Mouse (Mus musculus) forelimb bud, embryonic 11.5 days (tissue): Measurements from ENCODE around the gene Mecom.
"Not testable (repeated sequence)": the region's sequence is repeated elsewhere in the genome, so short reads cannot be mapped to it uniquely, and the experiment has no call there.

Experiments
- DNase-seq: peaks from one replicate; pipeline ENCODE4 v3.0.0-alpha.2; 2012; ENCODE audit warnings: low read depth, low spot score

The Mecom gene

DNA sequence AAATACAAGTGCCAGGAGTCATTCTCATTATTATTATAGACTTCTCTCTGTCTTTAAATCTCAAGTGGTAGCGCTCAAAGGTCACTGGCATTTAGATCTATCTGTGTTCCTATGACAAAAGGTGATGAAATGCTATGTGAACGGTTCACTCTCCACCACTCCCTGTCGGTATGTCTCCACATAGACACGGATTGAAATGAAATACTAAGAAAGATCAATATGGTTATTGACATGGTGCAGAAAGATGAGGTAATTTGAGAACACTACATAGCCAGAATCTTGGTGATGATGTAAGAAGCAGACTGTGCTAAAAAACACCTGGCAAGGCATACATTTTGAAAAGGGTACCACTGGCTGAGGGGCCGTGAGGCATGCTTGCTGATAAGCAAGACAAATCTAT lies 294.1 kb downstream of the Mecom start:
- no peak for DNase-seq

DNA sequence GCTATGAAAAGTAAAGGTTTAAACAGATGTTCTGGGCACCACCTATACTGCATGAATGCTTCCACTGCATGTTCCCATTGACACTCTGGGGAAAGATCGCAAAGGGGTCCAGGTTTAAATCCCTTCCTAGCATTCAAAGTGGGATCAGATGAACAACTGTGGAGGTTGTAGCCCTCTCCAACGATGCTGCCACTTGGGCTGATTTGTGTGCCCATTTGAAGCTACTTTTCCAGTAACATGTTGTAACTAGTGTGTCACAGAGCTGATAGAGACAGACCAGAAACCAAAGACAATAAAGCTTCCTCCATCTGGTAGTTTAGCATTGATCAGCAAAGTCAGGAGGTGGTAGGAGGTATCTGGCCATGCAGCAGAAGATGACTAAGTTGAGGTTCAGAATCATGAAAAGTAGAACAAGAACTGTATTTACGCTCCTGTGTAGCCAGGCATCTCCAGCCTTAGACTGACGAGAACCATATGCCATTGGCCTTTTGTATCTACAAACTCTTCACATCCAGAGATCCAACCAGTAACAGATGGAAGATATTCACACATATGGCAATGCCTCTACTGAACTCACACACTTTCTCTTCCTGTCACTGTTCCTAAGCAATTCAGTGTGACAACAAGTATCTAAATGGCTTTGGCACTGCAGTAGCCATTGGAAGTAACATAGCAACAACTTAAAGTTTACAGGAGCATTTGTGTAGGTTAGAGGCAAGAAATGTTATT lies 299.0 kb downstream of the Mecom start:
- DNase-seq, result no peak

DNA sequence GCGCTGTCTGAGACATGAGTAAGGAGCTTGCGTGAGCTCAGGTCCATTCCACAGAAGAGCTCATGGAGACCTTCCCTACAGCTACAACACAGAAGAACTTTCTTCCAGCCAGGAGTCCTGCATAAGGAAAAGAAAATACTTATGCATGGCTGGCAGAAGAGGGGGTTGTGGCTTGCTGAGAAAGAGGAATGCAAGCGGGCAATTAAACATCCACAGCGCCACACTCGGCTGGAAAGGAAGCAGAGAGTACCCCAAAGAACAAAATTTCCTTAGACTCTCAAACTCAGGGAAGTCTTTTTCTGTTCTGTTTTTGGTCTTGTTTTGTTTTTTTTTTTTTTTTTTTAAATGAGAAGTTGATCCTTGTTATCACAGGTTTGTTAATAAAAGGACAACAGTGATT lies 300.6 kb downstream of the Mecom start:
- no peak for DNase-seq

DNA sequence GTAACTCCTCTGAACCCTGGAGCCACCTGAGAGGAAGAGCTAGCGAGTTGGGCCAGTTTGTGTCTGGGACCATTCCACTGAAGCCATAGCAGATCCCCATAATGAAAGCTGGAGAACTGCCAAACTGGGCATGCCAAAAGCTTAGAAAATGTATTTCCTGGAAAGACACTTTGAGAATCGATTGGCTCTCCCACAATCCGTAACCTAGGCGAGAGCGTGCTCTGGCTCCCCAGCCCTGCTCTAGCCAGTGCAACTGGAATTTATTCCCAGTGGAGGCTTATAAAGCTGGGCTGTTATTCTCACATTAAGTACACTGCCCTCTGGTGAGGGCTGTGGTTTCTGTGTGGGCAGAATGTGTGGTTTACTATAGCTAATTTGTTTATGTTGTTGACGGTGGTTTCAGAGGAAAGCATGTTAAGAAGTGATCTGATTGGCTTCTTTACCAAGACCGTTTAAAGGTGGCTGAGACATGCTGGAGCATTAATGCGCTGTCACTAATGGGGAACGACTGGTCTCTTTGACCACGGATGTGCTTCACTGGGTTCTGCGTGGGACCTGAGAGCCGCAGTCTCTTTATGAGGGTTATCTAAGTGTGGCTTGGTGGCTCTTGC lies 301.3 kb downstream of the Mecom start:
- DNase-seq, result no peak

DNA sequence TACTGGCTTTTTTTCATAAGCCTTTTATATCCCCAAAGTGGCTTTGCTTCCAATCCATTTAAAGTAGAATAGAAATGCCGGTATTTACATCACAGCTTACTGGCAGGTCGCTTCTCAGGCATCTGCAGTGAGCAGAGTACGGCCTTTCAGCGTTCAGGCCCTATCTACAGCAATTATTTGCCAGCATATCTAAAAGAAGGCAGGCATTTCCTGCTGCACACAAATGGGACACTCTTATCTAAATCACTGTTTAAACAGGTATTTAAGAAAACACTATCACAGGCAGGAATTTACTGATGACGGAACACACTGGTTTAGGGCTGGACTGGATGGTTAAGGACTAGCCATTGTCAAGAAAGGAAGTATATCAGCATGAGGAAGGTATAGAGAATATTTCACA lies 301.9 kb downstream of the Mecom start:
- no peak for DNase-seq

GRCm38 (mm10) chr3:30244401-30244871 lies 303.4 kb downstream of the Mecom start:
- no peak for DNase-seq

DNA sequence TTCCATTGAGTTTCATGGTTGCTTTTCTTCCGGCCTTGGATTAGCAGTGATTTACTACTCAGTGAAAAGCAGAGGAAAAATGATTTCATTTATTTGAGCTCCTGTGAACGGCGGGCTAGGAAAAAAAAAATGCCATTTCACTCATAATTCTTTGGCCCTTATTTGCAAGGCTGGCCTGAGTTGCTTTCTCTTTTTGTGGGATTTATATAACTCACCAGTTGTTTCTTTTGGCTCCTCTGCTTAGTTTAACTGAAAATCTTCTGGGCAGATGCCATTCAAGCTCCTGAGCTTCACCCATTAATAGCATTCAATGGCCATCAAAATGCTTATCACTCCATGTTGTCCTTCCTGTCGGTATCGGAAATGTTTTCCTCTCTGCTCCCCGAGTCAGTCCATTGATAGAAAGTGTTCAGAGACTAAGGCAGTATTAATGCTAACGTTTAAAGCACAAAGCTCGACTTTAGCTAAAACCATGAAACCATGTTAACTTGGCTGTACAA lies 304.0 kb downstream of the Mecom start:
- DNase-seq, result no peak

- no peak for DNase-seq
These were observed 308.4 kb downstream of the Mecom start for GRCm38 (mm10) chr3:30239416-30239815.

DNA sequence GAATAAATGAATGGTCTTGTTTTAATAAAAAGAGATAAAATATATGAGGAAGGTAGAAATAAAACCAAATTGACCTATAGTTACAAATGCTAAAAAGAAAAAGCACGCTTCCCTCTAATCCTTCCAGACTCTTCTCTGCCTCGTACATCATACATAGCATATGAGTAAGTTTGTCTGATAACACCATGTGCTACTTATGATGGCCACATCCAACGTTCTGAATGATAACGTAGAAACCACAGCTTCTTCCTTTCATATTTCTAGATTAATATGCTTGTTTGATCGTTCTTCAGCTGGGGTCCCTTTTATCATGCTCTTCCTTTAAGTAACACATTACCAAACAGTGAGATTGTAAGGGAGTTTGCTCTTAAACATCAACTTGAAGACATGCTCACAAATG lies 310.3 kb downstream of the Mecom start:
- DNase-seq, result no peak

GRCm38 (mm10) chr3:30234018-30234417 lies 313.8 kb downstream of the Mecom start:
- no peak for DNase-seq

DNA sequence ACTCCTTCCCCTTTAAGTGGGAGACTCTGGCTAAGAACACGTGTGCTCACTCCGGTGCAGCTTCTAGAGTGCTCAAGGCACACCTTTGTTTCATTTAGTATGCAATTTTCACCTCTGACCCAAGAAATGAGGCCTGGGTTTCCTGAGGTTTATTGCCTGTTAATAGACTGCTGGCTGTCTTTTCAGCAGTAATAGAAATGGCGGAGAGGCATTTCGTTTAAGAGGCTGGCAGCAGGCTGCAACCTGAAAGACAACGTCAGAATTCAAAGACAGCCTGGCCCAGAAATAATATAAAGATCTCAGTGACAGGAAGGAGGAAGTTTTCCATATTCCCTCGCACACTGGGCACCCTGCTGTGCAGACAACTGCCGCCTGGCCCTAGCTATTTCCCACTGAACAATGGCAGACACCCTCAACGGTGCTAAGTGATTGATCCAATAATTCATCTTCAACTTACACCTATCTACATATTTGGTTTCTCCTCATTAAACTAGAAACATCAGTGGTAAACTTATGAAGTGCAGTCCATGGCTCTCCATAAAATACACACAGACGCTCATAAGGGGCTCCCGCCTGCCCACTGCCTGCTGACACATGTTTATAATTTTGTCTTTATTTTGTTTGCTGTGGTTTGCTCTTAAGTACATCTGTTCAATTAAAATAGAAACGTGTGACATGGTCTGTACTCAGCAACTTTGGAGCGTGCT lies 319.7 kb downstream of the Mecom start:
- peak; percentile 92 for DNase-seq

- peak; percentile 74 for DNase-seq
These were observed 320.9 kb downstream of the Mecom start for GRCm38 (mm10) chr3:30226928-30227370.

GRCm38 (mm10) chr3:30225200-30225599 lies 322.6 kb downstream of the Mecom start:
- not testable (repeated sequence) for DNase-seq

- no peak for DNase-seq
These were observed 327.0 kb downstream of the Mecom start for GRCm38 (mm10) chr3:30220701-30221412.

DNA sequence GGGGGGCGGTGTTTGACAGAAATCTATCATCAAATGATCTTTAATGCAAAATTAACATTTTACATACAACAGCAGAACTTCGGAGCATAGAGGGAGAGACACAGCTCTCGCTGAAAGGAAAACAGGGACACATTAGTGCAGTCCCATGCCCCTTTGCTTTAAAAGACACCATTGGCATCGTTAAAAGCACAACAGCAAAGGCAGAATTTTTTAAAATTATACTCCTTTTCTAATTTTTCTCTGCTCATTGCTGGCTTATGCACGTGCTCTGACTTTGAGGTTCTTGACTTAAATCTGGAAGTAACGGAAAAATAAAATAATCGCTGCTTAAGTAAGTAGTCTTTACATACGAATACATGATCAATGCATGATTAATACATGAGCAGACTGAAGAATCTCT lies 327.9 kb downstream of the Mecom start:
- DNase-seq, result no peak

GRCm38 (mm10) chr3:30219190-30219884 lies 328.5 kb downstream of the Mecom start:
- DNase-seq, result peak; percentile 44

DNA sequence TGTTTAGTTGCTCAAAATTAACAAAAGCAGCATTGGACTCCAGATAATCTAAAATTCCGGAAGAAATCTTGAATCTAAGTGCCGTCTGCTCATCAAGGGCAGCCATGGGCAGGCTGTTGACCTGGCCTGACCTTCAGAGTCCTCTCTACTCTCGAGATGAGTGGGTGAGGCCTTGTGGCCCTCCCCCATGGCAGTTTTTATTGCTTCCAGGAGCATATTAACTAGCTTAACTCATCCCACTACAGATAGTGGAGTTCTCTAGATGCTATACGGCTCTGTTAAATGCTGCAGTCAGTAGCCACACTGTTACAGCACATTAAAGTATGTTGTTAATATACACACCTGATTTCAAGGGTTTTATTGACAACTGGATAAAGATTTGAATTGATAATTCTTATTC lies 333.2 kb downstream of the Mecom start:
- no peak for DNase-seq

- DNase-seq, result peak; percentile 52
These were observed 334.2 kb downstream of the Mecom start for GRCm38 (mm10) chr3:30213540-30214170.

GRCm38 (mm10) chr3:30212802-30213201 lies 335.0 kb downstream of the Mecom start:
- DNase-seq, result peak; percentile 61

GRCm38 (mm10) chr3:30209131-30209530 lies 338.7 kb downstream of the Mecom start:
- no peak for DNase-seq

- DNase-seq, result no peak
These were observed 339.9 kb downstream of the Mecom start for GRCm38 (mm10) chr3:30207886-30208285.
